Mouse (Mus musculus) spleen, postnatal 0 days (tissue): ENCODE results near the gene Map1lc3a. TPM values are rescaled to one million over a fixed set of nuclear protein-coding genes. Genes with fewer than 3 reads are reported as not detected.

Experiments
- polyA plus RNA-seq: library from polyadenylated mRNA; unstranded; fragments of >200 nt; fragmentation: Nextera tagmentation; extraction: Ambion mirVana; gene quantifications from 2 replicates; pipeline ENCODE4 v1.2.1, GENCODE M21; 2015

Gene Map1lc3a
- polyA plus RNA-seq, result 45.7 and 54.9 TPM in 2 replicates

GRCm38 (mm10) chr2:155276195-155276594 lies at the start of gene Map1lc3a:
Map1lc3a (plus strand) TSS chr2:155276297.

DNA sequence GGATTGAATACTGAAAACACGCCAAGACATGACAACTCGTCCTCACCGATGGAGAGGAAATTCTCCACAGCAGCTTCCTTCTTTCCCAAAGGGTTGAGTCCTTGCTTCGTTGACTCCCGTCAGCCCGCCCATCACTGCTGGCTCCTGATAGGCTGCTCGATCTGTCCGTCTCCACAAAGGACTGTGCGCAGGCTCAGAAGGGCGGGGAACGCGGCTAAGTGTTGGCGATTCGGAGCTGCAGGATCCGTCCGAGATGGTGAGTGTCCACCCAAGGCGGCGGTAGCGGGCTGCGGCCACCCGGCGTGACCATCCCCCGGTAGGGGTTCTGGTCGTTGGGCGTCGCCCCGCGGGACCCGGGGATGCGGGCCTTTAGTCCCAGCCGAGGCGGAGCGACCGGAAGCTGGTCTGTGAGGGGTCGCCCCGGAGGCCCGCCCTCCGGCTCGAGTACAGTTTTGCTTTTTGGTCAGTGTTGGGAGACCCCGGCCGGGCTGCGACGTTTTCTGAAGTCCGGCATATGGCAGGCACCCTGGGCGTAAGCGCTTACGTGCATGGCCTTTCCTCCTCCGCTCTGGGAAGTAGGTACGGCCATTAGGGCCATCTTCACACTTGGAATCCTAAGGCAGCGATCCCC lies 39.6 kb upstream of the Map1lc3a start, which contains the start of gene Dynlrb1:
TSS of gene Dynlrb1 (plus strand) at position 172 of the 631 bp plus-strand sequence.

Other genes starting within 250 kb of the Map1lc3a start
- 45.0 and 48.3 TPM in 2 replicates for gene Ahcy, start 201.8 kb upstream of the Map1lc3a start, polyA plus RNA-seq
- 28.0 and 32.2 TPM in 2 replicates for gene Itch, start 142.8 kb upstream of the Map1lc3a start, polyA plus RNA-seq
- gene Dynlrb1, start 39.8 kb upstream of the Map1lc3a start, polyA plus RNA-seq, result 162 and 172 TPM in 2 replicates
- gene Pigu, start 81.1 kb downstream of the Map1lc3a start, polyA plus RNA-seq, result 18.6 and 22.6 TPM in 2 replicates
- 3.8 and 5.0 TPM in 2 replicates for gene Trp53inp2, start 104.8 kb downstream of the Map1lc3a start, polyA plus RNA-seq
- 13.8 and 15.9 TPM in 2 replicates for gene Ncoa6, start 197.6 kb downstream of the Map1lc3a start, polyA plus RNA-seq
- gene Acss2, start 241.7 kb downstream of the Map1lc3a start, polyA plus RNA-seq, result 15.0 and 15.8 TPM in 2 replicates
- 0.70 TPM in 2 replicates for gene Ggt7, start 241.9 kb downstream of the Map1lc3a start, polyA plus RNA-seq